Mouse (Mus musculus) liver, embryonic 13.5 days (tissue): ENCODE data around the gene Olfr694. TPM values are rescaled to one million over a fixed set of nuclear protein-coding genes. Genes with fewer than 3 reads are reported as not detected.
"Not testable (repeated sequence)": the region's sequence is repeated elsewhere in the genome, so short reads cannot be mapped to it uniquely, and the experiment has no call there.

Experiments used
- ATAC-seq: fragments of 200-750 bp; cut with Nextera tagmentation; 2 replicates; pipeline ENCODE4 v1.8.0; 2017; ENCODE audit warnings: low read depth, mild to moderate bottlenecking, moderate number of reproducible peaks, moderate library complexity
- DNase-seq: peaks from one replicate; pipeline ENCODE4 v3.0.0; 2022
- H3K27ac ChIP-seq: fragments of 300-500 bp; sonication (generic); 2 replicates; pipeline ENCODE4 v1.5.1; 2015; ENCODE audit warnings: moderate library complexity, mild to moderate bottlenecking, inconsistent platforms
- H3K27me3 ChIP-seq: fragments of 300-500 bp; sonication (generic); 2 replicates; pipeline ENCODE4 v1.6.1; 2015; ENCODE audit warnings: mild to moderate bottlenecking, inconsistent platforms
- H3K36me3 ChIP-seq: fragments of 300-500 bp; sonication (generic); 2 replicates; pipeline ENCODE4 v1.6.1; 2015; ENCODE audit warnings: mild to moderate bottlenecking, inconsistent platforms
- H3K4me1 ChIP-seq: fragments of 300-500 bp; sonication (generic); replicated peaks from 2 replicates; pipeline ENCODE4 v1.6.1; 2015; ENCODE audit warnings: inconsistent platforms
- H3K4me2 ChIP-seq: fragments of 300-500 bp; sonication (generic); 2 replicates; pipeline ENCODE4 v1.6.1; 2015; ENCODE audit warnings: inconsistent platforms, mild to moderate bottlenecking, moderate library complexity
- H3K4me3 ChIP-seq: fragments of 300-500 bp; sonication (generic); replicated peaks from 2 replicates; pipeline ENCODE4 v1.5.1; 2015; ENCODE audit warnings: mild to moderate bottlenecking, inconsistent platforms
- H3K9ac ChIP-seq: fragments of 300-500 bp; sonication (generic); 2 replicates; pipeline ENCODE4 v1.6.1; 2015; ENCODE audit warnings: mild to moderate bottlenecking, inconsistent platforms
- H3K9me3 ChIP-seq: fragments of 300-500 bp; sonication (generic); replicated peaks from 2 replicates; pipeline ENCODE4 v1.6.1; 2016; ENCODE audit warnings: inconsistent platforms
- WGBS: fragments of 180-500 bp; shearing (Covaris S2); methylation state at CpG from one replicate; pipeline ENCODE4 v1.1.7; 2015; ENCODE audit not compliant: insufficient replicate concordance; 5-methylcytosine and 5-hydroxymethylcytosine counted together
- polyA plus RNA-seq: library from polyadenylated mRNA; unstranded; fragments of >200 nt; fragmentation: Nextera tagmentation; extraction: Ambion mirVana; gene quantifications from 2 replicates; pipeline ENCODE4 v1.2.1, GENCODE M21; 2015

The Olfr694 gene
- not detected in 2 replicates for polyA plus RNA-seq

GRCm38 (mm10) chr7:106691714-106692113 lies at the start of gene Olfr694:
Olfr694 (minus strand) TSS chr7:106691814.
- H3K27me3 ChIP-seq, result no peaks in the 10 kb centered on the region
- H3K9ac ChIP-seq, result no peak within 1 kb of the TSS
- 82% methylated on average over 1 of the region's 1 CpGs for WGBS
- H3K4me3 ChIP-seq, result no peak within 1 kb of the TSS
- ATAC-seq (no peak), DNase-seq (no peak)
- H3K4me2 ChIP-seq, result no peak within 1 kb of the TSS
- H3K27ac ChIP-seq, result no peak within 1 kb of the TSS
- H3K36me3 ChIP-seq, result no peaks in the 10 kb centered on the region
- H3K4me1 ChIP-seq, result no peaks in the 10 kb centered on the region
- H3K9me3 ChIP-seq, result no peaks in the 10 kb centered on the region

- Histone ChIP-seq H3K4me3 (no peak overlapping the region), H3K27me3 (no peaks in the 10 kb centered on the region), H3K36me3 (no peaks in the 10 kb centered on the region), H3K9me3 (no peaks in the 10 kb centered on the region), H3K4me2 (no peak overlapping the region), H3K9ac (no peak overlapping the region), H3K27ac (no peak overlapping the region), H3K4me1 (no peaks in the 10 kb centered on the region)
- ATAC-seq (peak; percentile 55; the same call in 1 of the 2 replicates), DNase-seq (no peak)
Observed at GRCm38 (mm10) chr7:106737028-106737427, 45.4 kb upstream of the Olfr694 start.

- no peaks in the 10 kb centered on the region for H3K36me3 ChIP-seq
- H3K9ac ChIP-seq, result no peak overlapping the region
- H3K4me1 ChIP-seq, result no peaks in the 10 kb centered on the region
- H3K4me2 ChIP-seq, result no peak overlapping the region
- DNase-seq (no peak), ATAC-seq (no peak)
- no peaks in the 10 kb centered on the region for H3K27me3 ChIP-seq
- WGBS, result 52% methylated on average over 2 of the region's 2 CpGs
- H3K4me3 ChIP-seq, result no peak overlapping the region
- H3K27ac ChIP-seq, result no peak overlapping the region
- H3K9me3 ChIP-seq, result no peaks in the 10 kb centered on the region
Observed at GRCm38 (mm10) chr7:106733717-106734116, 42.1 kb upstream of the Olfr694 start.

GRCm38 (mm10) chr7:106725654-106726053 lies 34.0 kb upstream of the Olfr694 start:
- ATAC-seq, result not testable (repeated sequence)

GRCm38 (mm10) chr7:106716296-106716695 lies 24.7 kb upstream of the Olfr694 start, which contains the start of gene Olfr695:
Olfr695 (minus strand) TSS chr7:106716396.
- no peak for DNase-seq
- Histone ChIP-seq H3K4me2 (no peak within 1 kb of the TSS), H3K4me1 (no peaks in the 10 kb centered on the region), H3K9me3 (no peaks in the 10 kb centered on the region), H3K27me3 (no peaks in the 10 kb centered on the region), H3K4me3 (no peak within 1 kb of the TSS), H3K36me3 (no peaks in the 10 kb centered on the region), H3K27ac (no peak within 1 kb of the TSS), H3K9ac (no peak within 1 kb of the TSS)
- no peak for ATAC-seq

More at GRCm38 (mm10) chr7:106725654-106726053, 34.0 kb upstream of the Olfr694 start:
- H3K36me3 ChIP-seq, H3K9ac ChIP-seq, DNase-seq, H3K9me3 ChIP-seq, H3K4me3 ChIP-seq, H3K27me3 ChIP-seq, H3K27ac ChIP-seq, H3K4me1 ChIP-seq, H3K4me2 ChIP-seq: not testable (repeated sequence)
- WGBS, result 51% methylated on average over 2 of the region's 2 CpGs

- no peak for ATAC-seq
- WGBS, result 56% methylated on average over 6 of the region's 6 CpGs
Observed at GRCm38 (mm10) chr7:106711463-106711862, 19.8 kb upstream of the Olfr694 start.

GRCm38 (mm10) chr7:106707705-106708104 lies 16.1 kb upstream of the Olfr694 start:
- H3K36me3 ChIP-seq, H3K4me2 ChIP-seq, H3K27ac ChIP-seq, H3K4me3 ChIP-seq, ATAC-seq, H3K9ac ChIP-seq, H3K27me3 ChIP-seq, H3K9me3 ChIP-seq, DNase-seq, H3K4me1 ChIP-seq: not testable (repeated sequence)
- 71% methylated on average over 10 of the region's 10 CpGs for WGBS

More at GRCm38 (mm10) chr7:106711463-106711862, 19.8 kb upstream of the Olfr694 start:
- DNase-seq, result no peak
- no peaks in the 10 kb centered on the region for H3K27me3 ChIP-seq
- H3K4me2 ChIP-seq, result no peak overlapping the region
- no peaks in the 10 kb centered on the region for H3K4me1 ChIP-seq
- H3K4me3 ChIP-seq, result no peak overlapping the region
- H3K9me3 ChIP-seq, result no peaks in the 10 kb centered on the region
- no peak overlapping the region for H3K27ac ChIP-seq
- no peak overlapping the region for H3K9ac ChIP-seq
- no peaks in the 10 kb centered on the region for H3K36me3 ChIP-seq

GRCm38 (mm10) chr7:106696891-106697290 lies 5.3 kb upstream of the Olfr694 start:
- Histone ChIP-seq H3K27me3 (no peaks in the 10 kb centered on the region), H3K4me2 (no peak overlapping the region), H3K4me3 (no peak overlapping the region), H3K9ac (no peak overlapping the region), H3K4me1 (no peaks in the 10 kb centered on the region), H3K9me3 (no peaks in the 10 kb centered on the region), H3K36me3 (no peaks in the 10 kb centered on the region), H3K27ac (no peak overlapping the region)
- DNase-seq (no peak), ATAC-seq (no peak)
- 47% methylated on average over 1 of the region's 1 CpGs for WGBS

GRCm38 (mm10) chr7:106692976-106693375 lies 1.4 kb upstream of the Olfr694 start:
- H3K4me2 ChIP-seq, result no peak overlapping the region
- 74% methylated on average over 3 of the region's 3 CpGs for WGBS
- H3K4me1 ChIP-seq, result no peaks in the 10 kb centered on the region
- no peak overlapping the region for H3K9ac ChIP-seq
- H3K27ac ChIP-seq, result no peak overlapping the region
- DNase-seq (no peak), ATAC-seq (no peak)
- no peaks in the 10 kb centered on the region for H3K9me3 ChIP-seq
- no peak overlapping the region for H3K4me3 ChIP-seq
- no peaks in the 10 kb centered on the region for H3K36me3 ChIP-seq
- no peaks in the 10 kb centered on the region for H3K27me3 ChIP-seq

GRCm38 (mm10) chr7:106685382-106685781 lies 6.2 kb downstream of the Olfr694 start:
- DNase-seq, result no peak
- Histone ChIP-seq H3K9ac (no peak overlapping the region), H3K27me3 (no peaks in the 10 kb centered on the region), H3K4me3 (no peak overlapping the region), H3K4me2 (no peak overlapping the region), H3K9me3 (no peaks in the 10 kb centered on the region), H3K36me3 (no peaks in the 10 kb centered on the region), H3K27ac (no peak overlapping the region), H3K4me1 (no peaks in the 10 kb centered on the region)
- WGBS, result 76% methylated on average over 2 of the region's 2 CpGs
- ATAC-seq, result no peak

GRCm38 (mm10) chr7:106680484-106680883 lies 11.1 kb downstream of the Olfr694 start, which contains the start of gene Olfr693:
Olfr693 (minus strand) TSS chr7:106680584.
- no peaks in the 10 kb centered on the region for H3K27me3 ChIP-seq
- H3K4me2 ChIP-seq, result no peak within 1 kb of the TSS
- H3K4me1 ChIP-seq, result no peaks in the 10 kb centered on the region
- no peaks in the 10 kb centered on the region for H3K36me3 ChIP-seq
- DNase-seq (no peak), ATAC-seq (no peak)
- no peak within 1 kb of the TSS for H3K4me3 ChIP-seq
- H3K9me3 ChIP-seq, result no peaks in the 10 kb centered on the region
- H3K9ac ChIP-seq, result no peak within 1 kb of the TSS
- H3K27ac ChIP-seq, result no peak within 1 kb of the TSS

- Histone ChIP-seq H3K9ac (no peak overlapping the region), H3K4me1 (peaks cover 40% of the 10 kb centered on the region), H3K9me3 (no peaks in the 10 kb centered on the region), H3K4me3 (no peak overlapping the region), H3K4me2 (peak overlapping the region; percentile 38), H3K27ac (peak overlapping the region; percentile 86), H3K36me3 (no peaks in the 10 kb centered on the region), H3K27me3 (no peaks in the 10 kb centered on the region)
- DNase-seq, result peak; percentile 10
- peak; percentile 87 for ATAC-seq
Observed at GRCm38 (mm10) chr7:106652344-106652652, 39.3 kb downstream of the Olfr694 start.
